Mouse (Mus musculus) kidney, postnatal 36 days (tissue): ENCODE results near the gene Gxylt2.
A peak's percentile ranks its signal among the peaks of the same experiment; 100 is the strongest.

Source experiments
- DNase-seq, 2 experiments: peaks; one replicate each; pipeline ENCODE4 v3.0.0; 2021 to 2022; ENCODE audit warnings: mixed read lengths in 2 of 2

Gxylt2 gene

GRCm38 (mm10) chr6:100802381-100803083, 98.0 kb downstream of the Gxylt2 start:
- no peak for DNase-seq

- no peak for DNase-seq
These were observed 98.7 kb downstream of the Gxylt2 start for GRCm38 (mm10) chr6:100803250-100803649.

- no peak for DNase-seq
These were observed 102.7 kb downstream of the Gxylt2 start for GRCm38 (mm10) chr6:100807187-100807586.

- DNase-seq, result no peak
These were observed 103.2 kb downstream of the Gxylt2 start for GRCm38 (mm10) chr6:100807746-100808145.

- no peak for DNase-seq
These were observed 103.8 kb downstream of the Gxylt2 start for GRCm38 (mm10) chr6:100808221-100808778.

- no peak for DNase-seq
These were observed 105.6 kb downstream of the Gxylt2 start for GRCm38 (mm10) chr6:100810117-100810516.

- DNase-seq, result no peak
These were observed 107.2 kb downstream of the Gxylt2 start for GRCm38 (mm10) chr6:100811731-100812130.

- DNase-seq, result no peak
These were observed 116.8 kb downstream of the Gxylt2 start for GRCm38 (mm10) chr6:100821367-100821766.

- no peak for DNase-seq
These were observed 118.8 kb downstream of the Gxylt2 start for GRCm38 (mm10) chr6:100823356-100823755.

- DNase-seq, result no peak
These were observed 119.9 kb downstream of the Gxylt2 start for GRCm38 (mm10) chr6:100824381-100824965.

- peak; percentile 47 to 66 for DNase-seq
These were observed 121.5 kb downstream of the Gxylt2 start for GRCm38 (mm10) chr6:100826046-100826445.

- no peak for DNase-seq
These were observed 124.0 kb downstream of the Gxylt2 start for GRCm38 (mm10) chr6:100828565-100828964.

GRCm38 (mm10) chr6:100829770-100830169, 125.2 kb downstream of the Gxylt2 start:
- no peak for DNase-seq

- no peak for DNase-seq
These were observed 126.7 kb downstream of the Gxylt2 start for GRCm38 (mm10) chr6:100831188-100831587.

- no peak for DNase-seq
These were observed 127.2 kb downstream of the Gxylt2 start for GRCm38 (mm10) chr6:100831751-100832150.

- DNase-seq, result peak; percentile 94 to 96
These were observed 128.8 kb downstream of the Gxylt2 start, which contains the start of gene Ppp4r2 for GRCm38 (mm10) chr6:100833355-100833754. Ppp4r2 (plus strand) TSS chr6:100833622.

GRCm38 (mm10) chr6:100833811-100834481, 129.4 kb downstream of the Gxylt2 start:
- DNase-seq, result peak; percentile 40 to 63

GRCm38 (mm10) chr6:100834489-100835160, 130.1 kb downstream of the Gxylt2 start:
- DNase-seq, result no peak

- no peak for DNase-seq
These were observed 140.5 kb downstream of the Gxylt2 start for GRCm38 (mm10) chr6:100845058-100845457.

- no peak for DNase-seq
These were observed 142.7 kb downstream of the Gxylt2 start for GRCm38 (mm10) chr6:100847264-100847663.

GRCm38 (mm10) chr6:100848682-100849375, 144.3 kb downstream of the Gxylt2 start:
- no peak for DNase-seq

GRCm38 (mm10) chr6:100850671-100851081, 146.1 kb downstream of the Gxylt2 start:
- no peak for DNase-seq
